Mouse (Mus musculus) kidney, adult 2 months (tissue): Measurements from ENCODE around the gene Prr5l. TPM values are rescaled to one million over a fixed set of nuclear protein-coding genes. Genes with fewer than 3 reads are reported as not detected.
A peak's percentile ranks its signal among the peaks of the same experiment; 100 is the strongest.
"Not testable (repeated sequence)": the region's sequence is repeated elsewhere in the genome, so short reads cannot be mapped to it uniquely, and the experiment has no call there.

ENCODE experiments used
- DNase-seq: peaks from one replicate; pipeline ENCODE4 v3.0.0; 2021
- H3K27ac ChIP-seq: fragments of 200-500 bp; 2 replicates; pipeline ENCODE4 v1.5.1; 2012; ENCODE audit warnings: low read depth, low read length, control low read depth, inconsistent platforms; ENCODE audit not compliant: insufficient read depth
- H3K27me3 ChIP-seq: fragments of 200-500 bp; replicated peaks from 2 replicates; pipeline ENCODE4 v1.6.1; 2012; ENCODE audit warnings: mild to moderate bottlenecking, moderate library complexity, low read length, inconsistent platforms; ENCODE audit not compliant: control insufficient read depth, insufficient read depth
- H3K36me3 ChIP-seq: fragments of 200-500 bp; 2 replicates; pipeline ENCODE4 v1.6.1; 2012; ENCODE audit warnings: mild to moderate bottlenecking, moderate library complexity, low read length, inconsistent platforms; ENCODE audit not compliant: control insufficient read depth, insufficient read depth
- H3K4me1 ChIP-seq: fragments of 200-500 bp; 2 replicates; pipeline ENCODE4 v1.6.1; 2011; ENCODE audit warnings: low read length; ENCODE audit not compliant: control insufficient read depth, insufficient read depth
- H3K4me3 ChIP-seq: fragments of 200-500 bp; 2 replicates; pipeline ENCODE4 v1.5.1; 2011; ENCODE audit warnings: mild to moderate bottlenecking, low read depth, low read length, control low read depth; ENCODE audit not compliant: insufficient read depth
- CTCF ChIP-seq: fragments of 200-500 bp; conservative IDR thresholded peaks from 2 replicates; pipeline ENCODE4 v1.5.1; 2011; ENCODE audit warnings: low read depth, mild to moderate bottlenecking, control low read depth, low read length, moderate library complexity, mixed read lengths; ENCODE audit not compliant: insufficient read depth, insufficient read length
- POLR2A ChIP-seq: fragments of 200-500 bp; IDR thresholded peaks from one replicate; pipeline ENCODE4 v1.6.1; 2011; ENCODE audit warnings: low read depth, low read length, control low read depth
- WGBS: fragments of 180-500 bp; shearing (Covaris S2); methylation state at CpG from one replicate; pipeline ENCODE4 v1.1.7; 2018; 5-methylcytosine and 5-hydroxymethylcytosine counted together
- polyA plus RNA-seq: library from polyadenylated mRNA; depleted of rRNA; stranded (reverse); fragments of >200 nt; gene quantifications from 2 replicates; pipeline ENCODE4 v1.2.3, GENCODE M21; 2012

Gene Prr5l
- polyA plus RNA-seq, 1 experiment = 7.5 TPM

DNA sequence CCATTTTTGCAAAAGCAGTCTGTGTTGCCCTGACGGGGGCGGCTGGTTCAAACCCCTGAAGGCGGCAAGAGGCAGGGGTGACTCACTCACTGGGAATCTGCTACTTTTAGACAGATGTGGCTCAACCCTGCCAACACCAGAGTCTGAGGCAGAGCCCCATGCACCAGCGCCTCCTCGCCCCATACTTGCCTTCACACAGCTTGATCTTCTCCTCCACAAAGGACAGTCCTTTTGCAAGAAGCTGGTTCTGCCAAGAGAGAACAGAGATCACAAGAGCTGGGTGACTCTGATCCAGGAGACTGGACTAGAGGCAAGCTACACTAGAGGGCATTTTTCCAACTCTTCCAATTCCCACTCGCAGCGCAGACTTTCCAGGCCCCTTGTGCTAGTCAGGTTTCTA lies 136.3 kb downstream of the Prr5l start:
- no peak overlapping the region for H3K4me3 ChIP-seq
- no peaks in the 10 kb centered on the region for H3K36me3 ChIP-seq
- no peak overlapping the region for H3K27ac ChIP-seq
- peak; percentile 47 for DNase-seq
- H3K27me3 ChIP-seq = no peaks in the 10 kb centered on the region
- no peak for TF ChIP-seq POLR2A
- no peak for TF ChIP-seq CTCF
- peaks cover 5% of the 10 kb centered on the region; the same call in 1 of the 2 replicates for H3K4me1 ChIP-seq
- WGBS = 80% methylated on average over 7 of the region's 7 CpGs

DNA sequence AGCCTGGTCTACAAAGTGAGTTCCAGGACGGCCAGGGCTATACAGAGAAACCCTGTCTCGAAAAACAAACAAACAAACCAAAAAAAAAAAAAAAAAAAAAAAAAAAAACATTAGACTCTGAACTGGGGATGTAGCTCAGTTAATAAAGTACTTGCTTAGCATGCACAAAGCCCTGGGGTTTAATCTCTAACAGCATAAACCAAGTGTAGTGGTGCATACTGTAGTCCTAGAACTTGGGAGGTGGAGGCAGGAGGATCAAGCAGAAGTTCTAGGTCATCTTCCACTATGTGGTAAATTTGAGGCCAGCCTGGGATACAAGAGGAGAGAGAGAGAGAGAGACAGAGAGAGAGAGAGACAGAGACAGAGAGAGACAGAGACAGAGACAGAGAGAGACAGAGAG lies 137.2 kb downstream of the Prr5l start:
- DNase-seq = peak; percentile 75
- H3K27me3 ChIP-seq, H3K36me3 ChIP-seq, H3K4me1 ChIP-seq, H3K4me3 ChIP-seq: not testable (repeated sequence)
- WGBS = 44% methylated on average over 2 of the region's 2 CpGs
- H3K27ac ChIP-seq = 0 out of 2 replicates have a peak overlapping the region, but pooled peaks have one; percentile 36

DNA sequence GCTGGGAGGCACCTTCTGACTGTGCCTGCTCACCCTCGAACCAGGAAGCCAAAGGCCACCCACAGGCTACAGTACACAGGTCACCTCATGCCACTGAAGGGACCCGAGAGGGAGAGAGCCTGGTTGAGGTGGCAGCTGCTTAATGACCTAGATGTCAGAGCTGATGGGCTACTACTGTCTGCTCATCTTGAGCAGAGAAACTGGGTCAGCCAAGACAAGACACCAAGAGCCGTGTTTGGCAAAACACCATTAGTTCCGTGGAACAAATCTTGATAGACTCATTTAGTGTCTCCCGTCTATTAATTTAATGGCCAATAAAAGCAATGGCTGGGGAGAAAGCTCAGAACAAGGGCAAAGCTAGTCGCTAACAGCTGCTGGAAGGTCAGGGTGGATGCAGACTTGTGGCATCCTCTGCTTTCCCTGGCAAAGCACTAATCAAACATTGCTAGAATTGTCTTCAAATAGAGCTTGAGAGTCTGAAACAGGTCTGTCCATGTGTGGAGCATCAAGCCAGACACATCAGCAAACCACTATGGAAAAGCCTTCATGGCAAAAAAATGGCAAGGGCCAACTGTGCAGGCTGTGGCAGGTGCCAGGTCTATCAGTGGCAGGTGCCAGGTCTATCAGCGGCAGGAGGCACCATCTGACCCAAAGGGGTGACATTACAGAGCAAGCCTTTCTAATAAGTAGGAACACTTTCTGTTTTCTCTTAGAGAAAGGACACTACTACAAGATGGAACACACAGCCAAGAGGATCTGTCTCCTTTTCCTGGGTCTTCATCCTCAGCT lies 140.6 kb downstream of the Prr5l start:
- H3K4me1 ChIP-seq = peaks cover 5% of the 10 kb centered on the region; the same call in 1 of the 2 replicates
- no peak for DNase-seq
- H3K4me3 ChIP-seq = no peak overlapping the region
- no peaks in the 10 kb centered on the region for H3K27me3 ChIP-seq
- WGBS = 52% methylated on average over 7 of the region's 7 CpGs
- H3K27ac ChIP-seq = no peak overlapping the region
- no peaks in the 10 kb centered on the region for H3K36me3 ChIP-seq
- no peak for TF ChIP-seq POLR2A
- no peak for TF ChIP-seq CTCF

- Histone ChIP-seq H3K4me1 (peaks cover 5% of the 10 kb centered on the region; the same call in 1 of the 2 replicates), H3K4me3 (no peak overlapping the region), H3K36me3 (no peaks in the 10 kb centered on the region), H3K27ac (no peak overlapping the region), H3K27me3 (no peaks in the 10 kb centered on the region)
- DNase-seq = no peak
- WGBS = 74% methylated on average over 8 of the region's 8 CpGs
- TF ChIP-seq CTCF (no peak), POLR2A (no peak)
These were observed 141.2 kb downstream of the Prr5l start for GRCm38 (mm10) chr2:101741653-101742052.

GRCm38 (mm10) chr2:101739914-101740313 lies 142.9 kb downstream of the Prr5l start:
- no peaks in the 10 kb centered on the region for H3K36me3 ChIP-seq
- 68% methylated on average over 5 of the region's 5 CpGs for WGBS
- H3K27me3 ChIP-seq = no peaks in the 10 kb centered on the region
- TF ChIP-seq CTCF (no peak), POLR2A (no peak)
- no peak for DNase-seq
- H3K4me3 ChIP-seq = no peak overlapping the region
- no peak overlapping the region for H3K27ac ChIP-seq
- H3K4me1 ChIP-seq = no peaks in the 10 kb centered on the region

DNA sequence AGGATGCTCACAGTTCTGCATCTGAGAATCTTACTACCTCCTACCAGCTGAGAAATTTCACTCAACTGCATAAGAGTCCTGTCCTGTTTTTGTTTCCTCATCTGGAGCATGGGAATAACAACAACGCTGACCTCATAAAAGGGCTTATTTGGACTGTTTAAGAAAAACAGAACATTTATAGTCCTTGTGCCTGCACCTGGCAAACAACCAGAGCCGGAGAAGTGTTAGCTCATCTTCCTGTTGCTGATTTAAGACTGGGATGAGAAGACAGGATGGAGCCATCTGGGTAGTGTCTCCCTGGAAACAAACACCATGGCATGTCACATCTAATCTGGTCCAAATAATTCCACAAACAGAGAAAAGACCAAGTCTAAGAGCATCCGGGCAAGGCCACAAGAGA lies 149.3 kb downstream of the Prr5l start:
- H3K4me3 ChIP-seq = no peak overlapping the region
- DNase-seq = peak; percentile 83
- WGBS = 56% methylated on average over 3 of the region's 3 CpGs
- TF ChIP-seq POLR2A = no peak
- no peak for TF ChIP-seq CTCF
- no peaks in the 10 kb centered on the region for H3K27me3 ChIP-seq
- no peaks in the 10 kb centered on the region for H3K36me3 ChIP-seq
- H3K4me1 ChIP-seq = no peaks in the 10 kb centered on the region
- H3K27ac ChIP-seq = peak overlapping the region; percentile 49; the same call in 1 of the 2 replicates

DNA sequence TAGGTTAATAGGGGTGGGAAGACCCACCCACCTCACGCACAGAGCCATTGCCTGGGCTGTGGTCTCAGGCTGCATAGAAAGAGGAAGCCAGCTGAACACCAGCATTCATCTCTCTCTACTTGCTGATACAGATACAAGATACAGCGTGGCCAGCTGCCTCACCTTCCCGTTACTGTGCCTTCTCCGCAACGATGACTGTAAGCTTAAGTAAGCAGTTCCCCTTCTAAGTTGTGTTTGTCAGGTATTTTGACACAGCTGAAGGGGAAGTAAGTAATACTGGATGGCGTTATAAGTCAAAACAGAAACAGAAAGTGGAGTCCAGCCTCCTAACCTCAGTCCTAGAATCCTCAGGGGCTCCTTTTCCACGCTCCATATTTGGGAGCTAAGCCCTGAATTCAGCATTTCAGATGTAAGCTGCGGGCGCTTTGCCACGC lies 150.0 kb downstream of the Prr5l start:
- no peaks in the 10 kb centered on the region for H3K4me1 ChIP-seq
- no peak overlapping the region for H3K4me3 ChIP-seq
- no peak overlapping the region for H3K27ac ChIP-seq
- H3K36me3 ChIP-seq = no peaks in the 10 kb centered on the region
- H3K27me3 ChIP-seq = no peaks in the 10 kb centered on the region
- DNase-seq = no peak
- TF ChIP-seq CTCF = no peak
- TF ChIP-seq POLR2A = no peak
- 92% methylated on average over 10 of the region's 10 CpGs for WGBS
